Mouse (Mus musculus): ENCODE measurements around the gene Slc16a5.

Gene Slc16a5

GRCm38 (mm10) chr11:115519581-115519980 is 57.3 kb downstream of the Slc16a5 start:
- DNase-seq = no peak

- DNase-seq = no peak
Observed at GRCm38 (mm10) chr11:115520218-115520617, 57.9 kb downstream of the Slc16a5 start.

- DNase-seq = no peak
Observed at GRCm38 (mm10) chr11:115521080-115521479, 58.8 kb downstream of the Slc16a5 start.

- DNase-seq = no peak
Observed at GRCm38 (mm10) chr11:115522238-115522637, 60.0 kb downstream of the Slc16a5 start.

DNA sequence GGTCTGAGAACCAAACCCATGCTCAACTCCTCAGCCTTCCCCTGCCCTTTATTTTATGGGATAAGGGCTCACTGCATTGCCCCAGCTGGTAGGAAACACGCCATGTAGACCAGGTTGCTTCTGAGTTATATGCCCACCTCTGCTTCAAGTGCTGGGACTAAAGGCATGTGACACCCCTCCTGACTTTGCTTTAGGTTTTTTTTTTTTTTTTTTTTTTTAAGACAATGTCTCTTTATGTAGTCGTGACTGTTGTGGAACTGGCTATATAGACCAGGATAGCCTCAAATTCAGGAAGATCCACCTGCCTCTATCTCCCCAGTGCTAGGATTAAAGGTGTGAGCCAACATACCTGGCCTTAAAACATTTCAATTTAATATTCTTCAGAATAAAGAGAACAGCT is 60.4 kb downstream of the Slc16a5 start:
- no peak for DNase-seq

All from cerebellum, adult 11-12 months (tissue).